Mouse (Mus musculus): ENCODE data around the gene Gm20388. TPM values are rescaled to one million over a fixed set of nuclear protein-coding genes. Genes with fewer than 3 reads are reported as not detected.

Gm20388 gene
- polyA plus RNA-seq, 1 experiment from 2014 or later: 1.4 TPM

DNA sequence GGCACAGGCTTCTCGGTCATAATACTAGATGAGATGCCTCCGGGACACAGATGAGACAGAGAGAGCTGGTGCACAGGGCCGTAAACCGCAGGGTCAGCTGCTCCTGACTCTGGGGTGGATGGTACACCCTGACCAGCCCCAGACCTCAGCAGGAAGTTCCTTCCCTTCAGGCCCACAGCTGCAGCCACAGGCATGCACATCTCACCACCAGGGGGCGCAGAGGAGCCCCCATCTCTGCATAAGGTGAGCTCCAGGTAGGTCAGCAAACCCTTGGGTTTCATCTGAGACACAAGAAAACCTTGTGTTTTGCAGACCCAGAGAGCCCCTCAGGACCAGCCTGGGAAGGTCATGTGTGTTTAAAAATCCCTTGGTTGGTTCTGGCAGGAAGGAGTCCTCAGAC, 1059.7 kb downstream of the Gm20388 start:
- 13% methylated on average over 5 of the region's 5 CpGs for WGBS (ENCODE audit: insufficient replicate concordance)
- H3K4me1 ChIP-seq (ENCODE audit: control insufficient read depth, low read depth, low read length): no peaks in the 10 kb centered on the region
- H3K4me3 ChIP-seq (ENCODE audit: low read depth, low read length): no peak overlapping the region
- no peaks in the 10 kb centered on the region for H3K36me3 ChIP-seq (ENCODE audit: control insufficient read depth, insufficient read depth)
- peaks cover 27% of the 10 kb centered on the region for H3K27me3 ChIP-seq (ENCODE audit: control insufficient read depth, insufficient read depth, low read depth, low read length)
- no peak overlapping the region for H3K9ac ChIP-seq (ENCODE audit: low read depth, low read length)
- H3K27ac ChIP-seq (ENCODE audit: low read length): no peak overlapping the region
- no peaks in the 10 kb centered on the region for H3K9me3 ChIP-seq (replicated peaks; ENCODE audit: control insufficient read depth, low read length)
- H3K4me2 ChIP-seq (ENCODE audit: low read depth, low read length): no peak overlapping the region
- ATAC-seq (ENCODE audit: low read depth): no peak

DNA sequence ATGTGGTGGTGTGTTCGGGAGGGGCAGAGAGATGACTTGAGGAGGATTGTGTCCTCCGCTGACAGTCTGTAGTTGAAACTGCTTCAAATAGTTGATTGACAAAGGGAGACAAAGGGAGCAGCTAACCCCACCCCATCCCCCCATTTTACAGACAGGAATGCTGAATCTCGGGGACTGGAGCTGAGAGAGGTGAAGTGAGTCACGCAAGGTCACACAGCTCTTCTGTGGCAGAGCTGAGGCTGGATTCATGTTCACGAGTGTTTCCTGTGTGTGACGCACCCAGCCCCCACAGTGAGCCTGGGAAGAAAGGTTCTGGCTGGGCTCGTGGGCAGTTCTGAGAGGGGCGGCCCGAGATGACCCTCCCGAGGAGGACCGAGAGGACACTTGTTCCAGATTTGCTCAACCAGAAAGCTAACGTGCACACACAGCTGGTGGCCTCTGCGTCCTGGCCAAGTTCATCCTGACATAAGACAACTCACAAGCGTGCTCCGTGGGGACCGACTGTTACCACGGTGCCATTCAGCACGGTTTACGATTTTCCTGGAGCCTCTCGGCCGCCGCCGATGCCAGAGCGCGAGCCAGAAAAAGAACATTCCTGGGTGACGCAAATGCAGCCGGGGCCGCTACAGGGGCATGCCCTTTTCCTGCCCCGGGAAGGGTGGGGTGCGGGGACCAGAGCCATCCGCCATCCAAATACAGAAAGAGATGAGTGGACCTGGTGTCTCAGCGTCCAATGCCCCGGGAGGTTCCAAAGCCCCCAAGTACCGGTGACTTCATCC, 1061.2 kb downstream of the Gm20388 start:
- Histone ChIP-seq H3K36me3 (ENCODE audit: control insufficient read depth, insufficient read depth) (no peaks in the 10 kb centered on the region), H3K27ac (ENCODE audit: low read length) (no peak overlapping the region), H3K9me3 (replicated peaks; ENCODE audit: control insufficient read depth, low read length) (no peaks in the 10 kb centered on the region), H3K27me3 (ENCODE audit: control insufficient read depth, insufficient read depth, low read depth, low read length) (peaks cover 27% of the 10 kb centered on the region), H3K4me3 (ENCODE audit: low read depth, low read length) (no peak overlapping the region), H3K4me2 (ENCODE audit: low read depth, low read length) (0 out of 2 replicates have a peak overlapping the region, but pooled peaks have one; percentile 6), H3K9ac (ENCODE audit: low read depth, low read length) (no peak overlapping the region), H3K4me1 (ENCODE audit: control insufficient read depth, low read depth, low read length) (no peaks in the 10 kb centered on the region)
- 16% methylated on average over 34 of the region's 34 CpGs for WGBS (ENCODE audit: insufficient replicate concordance)
- ATAC-seq (ENCODE audit: low read depth): no peak

DNA sequence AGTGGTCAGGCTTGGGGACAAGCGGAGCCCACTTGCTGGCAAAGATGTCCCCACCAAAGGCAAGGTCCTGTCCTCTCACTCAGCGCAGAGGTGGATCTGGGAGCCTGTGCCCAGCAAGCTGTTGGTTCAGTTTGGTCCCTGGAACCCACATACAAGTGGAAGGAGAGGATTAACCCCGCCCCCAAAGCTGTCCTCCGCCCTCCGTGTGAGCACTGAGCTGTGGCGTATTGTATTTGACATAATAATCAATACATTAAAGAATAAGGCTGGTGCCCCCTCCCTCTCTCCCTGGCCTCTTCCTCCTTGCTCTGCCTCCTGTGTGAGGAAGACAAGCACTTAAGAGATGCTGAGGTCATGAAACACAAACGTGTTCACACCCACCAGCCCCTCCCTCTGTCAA, 1062.4 kb downstream of the Gm20388 start:
- no peaks in the 10 kb centered on the region for H3K4me1 ChIP-seq (ENCODE audit: control insufficient read depth, low read depth, low read length)
- H3K9ac ChIP-seq (ENCODE audit: low read depth, low read length): no peak overlapping the region
- H3K36me3 ChIP-seq (ENCODE audit: control insufficient read depth, insufficient read depth): no peaks in the 10 kb centered on the region
- no peak overlapping the region for H3K4me2 ChIP-seq (ENCODE audit: low read depth, low read length)
- no peak overlapping the region for H3K27ac ChIP-seq (ENCODE audit: low read length)
- 13% methylated on average over 7 of the region's 7 CpGs for WGBS (ENCODE audit: insufficient replicate concordance)
- peaks cover 27% of the 10 kb centered on the region for H3K27me3 ChIP-seq (ENCODE audit: control insufficient read depth, insufficient read depth, low read depth, low read length)
- no peaks in the 10 kb centered on the region for H3K9me3 ChIP-seq (replicated peaks; ENCODE audit: control insufficient read depth, low read length)
- no peak for ATAC-seq (ENCODE audit: low read depth)
- no peak overlapping the region for H3K4me3 ChIP-seq (ENCODE audit: low read depth, low read length)

DNA sequence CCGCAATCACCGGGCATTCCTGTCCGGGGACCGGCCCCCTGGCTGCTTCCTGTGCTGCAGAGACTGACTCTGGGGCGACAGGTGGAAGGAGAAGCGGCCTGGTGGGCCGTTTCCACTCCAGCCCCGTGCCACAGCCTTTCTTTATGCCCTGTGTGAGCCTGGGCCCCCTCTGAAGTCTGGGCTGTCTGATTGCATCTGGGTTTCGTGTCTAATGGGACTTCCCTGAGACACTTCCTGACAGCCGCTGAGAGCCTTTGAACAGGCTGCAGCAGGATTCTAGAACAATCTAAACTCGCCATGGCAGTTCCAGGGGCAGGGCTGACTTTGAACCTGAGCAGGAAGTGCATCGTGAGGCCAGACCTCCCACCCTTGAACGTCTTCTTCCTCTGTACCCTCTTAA, 1066.5 kb downstream of the Gm20388 start:
- no peaks in the 10 kb centered on the region for H3K4me1 ChIP-seq (ENCODE audit: control insufficient read depth, low read depth, low read length)
- ATAC-seq (ENCODE audit: low read depth): no peak
- H3K27me3 ChIP-seq (ENCODE audit: control insufficient read depth, insufficient read depth, low read depth, low read length): peaks cover 15% of the 10 kb centered on the region
- H3K4me3 ChIP-seq (ENCODE audit: low read depth, low read length): no peak overlapping the region
- no peak overlapping the region for H3K9ac ChIP-seq (ENCODE audit: low read depth, low read length)
- H3K36me3 ChIP-seq (ENCODE audit: control insufficient read depth, insufficient read depth): no peaks in the 10 kb centered on the region
- H3K9me3 ChIP-seq (replicated peaks; ENCODE audit: control insufficient read depth, low read length): no peaks in the 10 kb centered on the region
- no peak overlapping the region for H3K27ac ChIP-seq (ENCODE audit: low read length)
- H3K4me2 ChIP-seq (ENCODE audit: low read depth, low read length): no peak overlapping the region
- WGBS (ENCODE audit: insufficient replicate concordance): 20% methylated on average over 13 of the region's 13 CpGs

DNA sequence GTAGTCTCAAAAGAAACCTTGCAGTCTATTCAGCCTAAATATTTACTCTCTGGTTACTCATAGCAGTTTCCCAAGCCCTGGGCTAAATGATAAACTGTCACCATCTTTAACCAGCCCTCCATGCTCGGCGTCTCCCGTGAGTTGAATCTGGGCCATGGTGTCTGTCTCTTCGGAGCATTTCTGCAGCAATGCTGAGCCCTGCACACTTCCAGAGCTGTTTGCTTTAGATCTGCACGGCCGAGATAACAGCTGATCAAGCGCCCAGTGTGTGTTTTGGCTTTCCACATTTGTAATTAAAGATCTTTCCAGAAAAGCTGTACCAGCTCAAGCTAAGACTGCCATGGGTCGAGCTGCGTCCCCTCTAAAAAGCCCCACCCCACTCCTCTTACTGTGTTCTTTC, 1068.6 kb downstream of the Gm20388 start:
- Histone ChIP-seq H3K4me1 (ENCODE audit: control insufficient read depth, low read depth, low read length) (no peaks in the 10 kb centered on the region), H3K27me3 (ENCODE audit: control insufficient read depth, insufficient read depth, low read depth, low read length) (no peaks in the 10 kb centered on the region; the same call in none of the 2 replicates), H3K4me3 (ENCODE audit: low read depth, low read length) (no peak overlapping the region), H3K27ac (ENCODE audit: low read length) (no peak overlapping the region), H3K9ac (ENCODE audit: low read depth, low read length) (no peak overlapping the region), H3K9me3 (replicated peaks; ENCODE audit: control insufficient read depth, low read length) (no peaks in the 10 kb centered on the region), H3K4me2 (ENCODE audit: low read depth, low read length) (no peak overlapping the region), H3K36me3 (ENCODE audit: control insufficient read depth, insufficient read depth) (no peaks in the 10 kb centered on the region)
- 25% methylated on average over 9 of the region's 9 CpGs for WGBS (ENCODE audit: insufficient replicate concordance)
- ATAC-seq (ENCODE audit: low read depth): no peak

DNA sequence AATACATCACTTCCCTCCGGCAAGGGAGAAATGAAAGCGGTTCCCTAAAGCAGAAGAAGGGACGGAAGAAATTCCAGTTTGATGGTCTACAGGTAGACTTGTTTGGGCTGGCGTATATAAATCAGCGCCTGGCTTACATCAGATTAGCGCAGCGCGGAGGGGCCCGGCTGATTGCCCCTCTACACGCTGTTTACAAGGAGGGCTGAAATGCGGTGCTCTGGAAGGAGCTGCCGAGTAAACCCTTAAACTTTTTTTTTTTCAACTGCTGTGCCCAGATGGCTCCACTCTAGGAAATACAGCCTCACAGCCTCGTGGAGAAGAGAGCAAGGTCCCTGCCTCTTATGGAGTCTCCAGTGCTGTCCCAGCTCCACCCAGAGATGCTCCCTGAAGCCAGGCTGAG, 1070.3 kb downstream of the Gm20388 start:
- Histone ChIP-seq H3K4me3 (ENCODE audit: low read depth, low read length) (no peak overlapping the region), H3K4me2 (ENCODE audit: low read depth, low read length) (no peak overlapping the region)
- WGBS (ENCODE audit: insufficient replicate concordance): 30% methylated on average over 13 of the region's 13 CpGs

DNA sequence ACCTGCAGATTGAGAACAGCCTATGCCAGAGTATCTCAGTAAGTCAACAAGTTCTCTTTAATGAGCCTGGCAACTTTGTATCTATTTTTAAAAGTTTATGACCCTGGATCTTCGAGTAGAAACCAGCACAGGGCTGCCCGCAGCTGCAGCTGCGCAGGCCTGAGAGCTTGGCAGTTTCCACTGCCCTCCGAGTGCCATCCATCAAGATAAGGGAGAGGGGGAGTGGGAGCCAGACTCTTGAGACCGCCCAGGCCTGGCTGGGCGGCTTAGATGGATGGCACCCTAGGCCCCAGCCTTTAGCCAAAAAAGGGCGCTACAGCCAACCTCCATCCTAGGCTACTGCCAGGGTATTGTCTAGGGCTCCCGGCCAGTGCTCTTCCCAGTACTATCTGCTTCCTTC, 1074.2 kb downstream of the Gm20388 start:
- H3K4me3 ChIP-seq (ENCODE audit: low read depth, low read length): no peak overlapping the region
- H3K27me3 ChIP-seq (ENCODE audit: control insufficient read depth, insufficient read depth, low read depth, low read length): no peaks in the 10 kb centered on the region; the same call in none of the 2 replicates
- H3K4me1 ChIP-seq (ENCODE audit: control insufficient read depth, low read depth, low read length): no peaks in the 10 kb centered on the region
- H3K36me3 ChIP-seq (ENCODE audit: control insufficient read depth, insufficient read depth): no peaks in the 10 kb centered on the region
- H3K27ac ChIP-seq (ENCODE audit: low read length): no peak overlapping the region
- H3K4me2 ChIP-seq (ENCODE audit: low read depth, low read length): no peak overlapping the region
- H3K9ac ChIP-seq (ENCODE audit: low read depth, low read length): no peak overlapping the region
- H3K9me3 ChIP-seq (replicated peaks; ENCODE audit: control insufficient read depth, low read length): no peaks in the 10 kb centered on the region
- WGBS (ENCODE audit: insufficient replicate concordance): 62% methylated on average over 8 of the region's 8 CpGs
- ATAC-seq (ENCODE audit: low read depth): no peak

More for the DNA sequence above, 1070.3 kb downstream of the Gm20388 start:
- Histone ChIP-seq H3K4me1 (ENCODE audit: control insufficient read depth, low read depth, low read length) (no peaks in the 10 kb centered on the region), H3K9ac (ENCODE audit: low read depth, low read length) (no peak overlapping the region), H3K27ac (ENCODE audit: low read length) (no peak overlapping the region), H3K36me3 (ENCODE audit: control insufficient read depth, insufficient read depth) (no peaks in the 10 kb centered on the region), H3K9me3 (replicated peaks; ENCODE audit: control insufficient read depth, low read length) (no peaks in the 10 kb centered on the region), H3K27me3 (ENCODE audit: control insufficient read depth, insufficient read depth, low read depth, low read length) (no peaks in the 10 kb centered on the region; the same call in none of the 2 replicates)
- no peak for ATAC-seq (ENCODE audit: low read depth)

DNA sequence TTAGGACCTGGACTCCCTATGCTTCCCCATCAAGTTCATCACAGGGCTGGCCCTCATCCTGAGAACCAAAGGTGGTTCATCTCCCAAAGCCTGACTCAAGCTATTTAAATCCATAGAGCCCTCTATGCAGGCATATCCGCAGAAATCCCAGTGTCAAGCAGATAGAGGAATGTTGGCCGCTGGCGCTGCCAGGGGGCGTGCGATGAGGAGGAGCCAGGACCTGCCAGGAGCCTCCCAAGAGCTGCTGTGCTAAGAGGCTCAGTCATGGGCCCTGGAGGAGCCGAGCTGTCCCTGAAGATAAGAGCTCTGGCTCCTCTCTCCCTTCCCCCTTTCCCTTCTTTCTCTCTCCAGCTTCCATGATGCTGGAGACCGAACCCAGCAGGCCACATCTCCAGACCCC, 1075.4 kb downstream of the Gm20388 start:
- no peak overlapping the region for H3K9ac ChIP-seq (ENCODE audit: low read depth, low read length)
- no peaks in the 10 kb centered on the region for H3K9me3 ChIP-seq (replicated peaks; ENCODE audit: control insufficient read depth, low read length)
- H3K27ac ChIP-seq (ENCODE audit: low read length): no peak overlapping the region
- no peak for ATAC-seq (ENCODE audit: low read depth)
- H3K27me3 ChIP-seq (ENCODE audit: control insufficient read depth, insufficient read depth, low read depth, low read length): no peaks in the 10 kb centered on the region; the same call in 1 of the 2 replicates
- no peak overlapping the region for H3K4me2 ChIP-seq (ENCODE audit: low read depth, low read length)
- 67% methylated on average over 7 of the region's 7 CpGs for WGBS (ENCODE audit: insufficient replicate concordance)
- no peak overlapping the region for H3K4me3 ChIP-seq (ENCODE audit: low read depth, low read length)
- no peaks in the 10 kb centered on the region for H3K4me1 ChIP-seq (ENCODE audit: control insufficient read depth, low read depth, low read length)
- no peaks in the 10 kb centered on the region for H3K36me3 ChIP-seq (ENCODE audit: control insufficient read depth, insufficient read depth)

DNA sequence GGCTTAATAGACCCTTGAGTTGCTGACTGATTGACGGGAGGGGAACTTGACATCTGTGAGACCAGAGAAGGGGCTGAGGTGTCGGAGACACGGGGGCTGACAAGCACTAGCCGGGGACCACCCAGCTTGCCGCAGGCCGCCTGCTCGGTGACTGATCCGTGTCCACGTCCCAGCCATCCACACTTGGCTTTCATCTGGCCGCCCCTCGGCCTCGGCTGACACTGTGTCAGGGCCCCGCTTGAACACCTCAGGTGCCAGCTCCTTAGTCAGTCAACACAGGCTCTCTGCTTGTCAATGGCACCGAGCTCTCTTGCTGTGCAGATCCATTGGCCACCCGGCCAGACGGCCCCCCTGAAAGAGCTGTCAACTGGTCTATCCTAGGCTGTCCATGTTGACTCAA, 1083.1 kb downstream of the Gm20388 start:
- Histone ChIP-seq H3K9me3 (replicated peaks; ENCODE audit: control insufficient read depth, low read length) (no peaks in the 10 kb centered on the region), H3K4me2 (ENCODE audit: low read depth, low read length) (no peak overlapping the region), H3K36me3 (ENCODE audit: control insufficient read depth, insufficient read depth) (no peaks in the 10 kb centered on the region), H3K27ac (ENCODE audit: low read length) (no peak overlapping the region), H3K27me3 (ENCODE audit: control insufficient read depth, insufficient read depth, low read depth, low read length) (no peaks in the 10 kb centered on the region), H3K4me1 (ENCODE audit: control insufficient read depth, low read depth, low read length) (no peaks in the 10 kb centered on the region), H3K9ac (ENCODE audit: low read depth, low read length) (no peak overlapping the region), H3K4me3 (ENCODE audit: low read depth, low read length) (no peak overlapping the region)
- WGBS (ENCODE audit: insufficient replicate concordance): 67% methylated on average over 16 of the region's 16 CpGs
- ATAC-seq (ENCODE audit: low read depth): no peak

Data from liver, embryonic 16.5 days (tissue).